16 mouse cellular contexts compared by ENCODE assay signal in genomic region chr2:129596555-129597172, GRCm38 (mm10). TPM values are rescaled to one million over a fixed set of nuclear protein-coding genes. Genes with fewer than 3 reads are reported as not detected.
DNase-seq lines count a peak whose midpoint lies in the region; ATAC-seq and TF ChIP-seq lines count a peak whose summit lies in the region.
"Had no signal": no experiment of that assay in that cellular context is flagged by ENCODE, and none has a peak within 500 bp of the region (broad histone marks: within the 10 kb centered on the region; RNA-seq: fewer than 3 reads in every experiment).

No protein-coding gene starts in this region.

- H3K9ac ChIP-seq in heart, adult 2 months (ENCODE audit: low read depth, low read length): no peak overlapping the region
- no peak overlapping the region for H3K9ac ChIP-seq in midbrain, embryonic 11.5 days (ENCODE audit: low read length)
- no peak overlapping the region for H3K9ac ChIP-seq in forebrain, embryonic 13.5 days
- H3K9ac ChIP-seq: kidney, embryonic 15.5 days had no signal

- ATAC-seq in midbrain, embryonic 11.5 days (ENCODE audit: low FRiP score): no peak
- ATAC-seq in forebrain, embryonic 13.5 days: no peak
- no peak for ATAC-seq in granulocyte monocyte progenitor cell, adult 5-6 weeks (replicated peaks; ENCODE audit: poor library complexity, severe bottlenecking)
- ATAC-seq: midbrain, embryonic 16.5 days had no signal

- no peak overlapping the region for H3K4me2 ChIP-seq in midbrain, embryonic 11.5 days
- H3K4me2 ChIP-seq in forebrain, embryonic 13.5 days: no peak overlapping the region
- H3K4me2 ChIP-seq: heart, embryonic 11.5 days; kidney, embryonic 15.5 days had no signal

- H3K4me3 ChIP-seq in heart, adult 2 months: no peak overlapping the region
- H3K4me3 ChIP-seq in midbrain, embryonic 11.5 days (ENCODE audit: low read depth, low read length): no peak overlapping the region
- H3K4me3 ChIP-seq in midbrain, embryonic 10.5 days: no peak overlapping the region
- no peak overlapping the region for H3K4me3 ChIP-seq in forebrain, embryonic 13.5 days
- H3K4me3 ChIP-seq: embryonic facial prominence, embryonic 10.5 days; kidney, embryonic 15.5 days had no signal

- H3K36me3 ChIP-seq in heart, adult 2 months (ENCODE audit: control insufficient read depth, insufficient read depth, low read length): no peaks in the 10 kb centered on the region
- no peaks in the 10 kb centered on the region for H3K36me3 ChIP-seq in midbrain, embryonic 11.5 days (ENCODE audit: control insufficient read depth, insufficient read depth, low read length)
- H3K36me3 ChIP-seq in midbrain, embryonic 10.5 days: no peaks in the 10 kb centered on the region
- no peaks in the 10 kb centered on the region for H3K36me3 ChIP-seq in forebrain, embryonic 13.5 days (ENCODE audit: poor library complexity, severe bottlenecking)
- H3K36me3 ChIP-seq: embryonic facial prominence, embryonic 10.5 days; G1E; kidney, embryonic 15.5 days had no signal

- no peaks in the 10 kb centered on the region for H3K9me3 ChIP-seq in midbrain, embryonic 11.5 days (ENCODE audit: control insufficient read depth, low read length)
- H3K9me3 ChIP-seq in midbrain, embryonic 10.5 days (replicated peaks): no peaks in the 10 kb centered on the region
- H3K9me3 ChIP-seq in forebrain, embryonic 13.5 days (replicated peaks): no peaks in the 10 kb centered on the region
- H3K9me3 ChIP-seq: embryonic facial prominence, embryonic 10.5 days; kidney, embryonic 15.5 days had no signal

- H3K27ac ChIP-seq in heart, adult 2 months: peak overlapping the region; percentile 20
- H3K27ac ChIP-seq in midbrain, embryonic 11.5 days (ENCODE audit: low read depth, low read length): no peak overlapping the region
- H3K27ac ChIP-seq in midbrain, embryonic 10.5 days (replicated peaks): no peak overlapping the region
- H3K27ac ChIP-seq in forebrain, embryonic 13.5 days: no peak overlapping the region
- H3K27ac ChIP-seq: embryonic facial prominence, embryonic 10.5 days had no signal

- no peak for DNase-seq in heart, adult 2 months
- no peak for DNase-seq in heart, adult 9 months (ENCODE audit: low spot score in 2 of 2)
- peak; percentile 61 for DNase-seq in midbrain, embryonic 11.5 days (ENCODE audit: low spot score, missing footprints)
- DNase-seq in midbrain, embryonic 10.5 days (ENCODE audit: low spot score): no peak
- peak; percentile 80 for DNase-seq in frontal cortex, postnatal 36 days (ENCODE audit: low spot score in 2 of 2)
- DNase-seq in right cerebral cortex, postnatal 36 days (ENCODE audit: low spot score in 2 of 2): peak; percentile 73 to 78
- DNase-seq: adrenal gland, postnatal 36 days; cerebellum, adult 9-11 months; heart, postnatal 4 days had no signal

- H3K79me2 ChIP-seq in heart, adult 2 months (replicated peaks; ENCODE audit: control insufficient read depth, insufficient read depth, low read length): no peaks in the 10 kb centered on the region; the same call in 1 of the 2 replicates

- WGBS in heart, adult 2 months: 87% methylated on average over 15 of the region's 15 CpGs
- WGBS in midbrain, embryonic 11.5 days: 88% methylated on average over 15 of the region's 15 CpGs
- 88% methylated on average over 15 of the region's 15 CpGs for WGBS in midbrain, embryonic 10.5 days
- WGBS in forebrain, embryonic 13.5 days: 91% methylated on average over 15 of the region's 15 CpGs

- H3K4me1 ChIP-seq in heart, adult 2 months (ENCODE audit: control insufficient read depth, insufficient read depth, low read length): peaks cover 25% of the 10 kb centered on the region
- H3K4me1 ChIP-seq in midbrain, embryonic 11.5 days (ENCODE audit: control insufficient read depth, insufficient read depth, low read length): peaks cover 18% of the 10 kb centered on the region
- H3K4me1 ChIP-seq in midbrain, embryonic 10.5 days: peaks cover 64% of the 10 kb centered on the region
- peaks cover 39% of the 10 kb centered on the region for H3K4me1 ChIP-seq in forebrain, embryonic 13.5 days

- H3K27me3 ChIP-seq in heart, adult 2 months (ENCODE audit: control insufficient read depth, insufficient read depth, low read length): no peaks in the 10 kb centered on the region
- H3K27me3 ChIP-seq in midbrain, embryonic 11.5 days (ENCODE audit: control insufficient read depth, insufficient read depth, low read length): no peaks in the 10 kb centered on the region
- H3K27me3 ChIP-seq in midbrain, embryonic 10.5 days (ENCODE audit: low read depth, poor library complexity, severe bottlenecking): peaks cover 15% of the 10 kb centered on the region
- no peaks in the 10 kb centered on the region for H3K27me3 ChIP-seq in forebrain, embryonic 13.5 days
- H3K27me3 ChIP-seq: kidney, embryonic 15.5 days had no signal

- intact Hi-C loops in heart, adult 2 months (cut with DNase I): loop anchor here (10.0 kb wide), 1 partner anchor 208 kb away; the partner anchor contains the start of gene Stk35

- TF ChIP-seq EP300 in heart, adult 2 months (IDR thresholded peaks at IDR 0.05; ENCODE audit: insufficient read depth, low read depth, low read length): no peak

- no peak for TF ChIP-seq CTCF in heart, adult 2 months (IDR thresholded peaks at IDR 0.05)

- no peak for TF ChIP-seq POLR2A in heart, adult 2 months (IDR thresholded peaks at IDR 0.05; ENCODE audit: insufficient read depth, low read depth, low read length)

RNA-seq across cellular contexts. Expression of gene Sirpa, which starts 4.0 kb away (rescaled TPM):
- 10 to 100 TPM; 28.9 to 29.4 TPM for total RNA-seq in heart, adult 2 months (2021)
- polyA plus RNA-seq in heart, adult 2 months (2012; rRNA removed): 28.3 and 32.1 TPM in 2 replicates
- polyA plus RNA-seq in midbrain, embryonic 11.5 days (2014; fragmentation: Nextera tagmentation; extraction: Ambion mirVana): 16.0 and 17.9 TPM in 2 replicates
- polyA plus RNA-seq in midbrain, embryonic 10.5 days (2016; fragmentation: Nextera tagmentation; extraction: Ambion mirVana): 15.7 and 16.0 TPM in 2 replicates
- 16.9 and 19.5 TPM in 2 replicates for polyA plus RNA-seq in forebrain, embryonic 13.5 days (2015; fragmentation: Nextera tagmentation; extraction: Ambion mirVana)
- 77.4 and 88.0 TPM in 2 replicates for total RNA-seq in granulocyte monocyte progenitor cell, adult 5-6 weeks (2014; fragmentation: Nextera tagmentation)
- total RNA-seq in granulocyte monocyte progenitor cell, adult 5-6 weeks (2017): 63.8 and 83.6 TPM in 2 replicates
- polyA plus RNA-seq: G1E had no signal

Comparison
In these comparisons a context has a peak if more than half of its experiments do, and no peak if none do; other contexts are left out.
1. DNase-seq: peak in midbrain, embryonic 11.5 days (single experiment), frontal cortex, postnatal 36 days (2 of 2) and right cerebral cortex, postnatal 36 days (2 of 2); none in heart, adult 2 months (0 of 2), heart, adult 9 months (0 of 2) and midbrain, embryonic 10.5 days (single experiment).